Mouse (Mus musculus) neural tube, postnatal 0 days (tissue): ENCODE measurements around the gene Hscb. TPM values are rescaled to one million over a fixed set of nuclear protein-coding genes. Genes with fewer than 3 reads are reported as not detected.

ENCODE experiments used
- polyA plus RNA-seq: library from polyadenylated mRNA; unstranded; fragments of >200 nt; fragmentation: Nextera tagmentation; extraction: Ambion mirVana; gene quantifications from 2 replicates; pipeline ENCODE4 v1.2.1, GENCODE M21; 2015

Hscb gene
- 13.9 and 14.6 TPM in 2 replicates for polyA plus RNA-seq

DNA sequence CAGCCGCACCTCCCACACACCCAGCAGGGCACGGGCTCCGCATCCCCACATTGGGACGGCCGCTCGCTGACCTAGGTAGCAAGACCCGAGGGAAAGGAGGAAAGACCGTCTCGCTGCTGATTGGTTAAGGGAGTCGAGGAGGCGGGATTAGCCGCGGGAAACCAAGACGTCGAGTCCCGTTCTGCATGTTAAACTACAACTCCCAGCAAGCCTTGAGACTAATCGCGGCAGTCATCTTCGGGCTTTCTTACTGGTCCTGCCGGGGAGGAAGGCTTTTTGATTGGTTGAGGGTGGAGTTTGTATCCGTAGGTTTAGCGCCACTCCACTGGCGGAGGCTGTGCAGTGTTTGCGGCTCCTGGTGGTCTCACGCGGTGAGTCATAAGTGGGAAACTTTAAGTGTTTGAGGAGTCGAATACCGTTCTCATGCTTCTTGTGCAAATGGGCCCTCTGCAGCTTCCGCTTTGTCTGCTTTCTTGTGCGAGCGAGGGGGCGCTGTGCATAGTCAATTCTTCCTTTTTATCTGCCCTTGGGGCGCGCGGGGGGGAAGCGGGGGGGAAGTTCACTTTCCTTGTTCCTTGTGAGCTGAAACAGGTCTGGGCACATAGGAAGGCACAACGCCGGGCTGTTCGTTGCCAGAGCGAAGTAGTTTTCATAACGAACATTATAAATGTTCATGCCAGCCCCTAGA lies at the start of gene Hscb, which contains the start of gene Chek2:
Hscb (minus strand) TSS at position 100 of the 688 bp plus-strand sequence.
Chek2 (plus strand) TSS at position 302 of the 688 bp plus-strand sequence.

DNA sequence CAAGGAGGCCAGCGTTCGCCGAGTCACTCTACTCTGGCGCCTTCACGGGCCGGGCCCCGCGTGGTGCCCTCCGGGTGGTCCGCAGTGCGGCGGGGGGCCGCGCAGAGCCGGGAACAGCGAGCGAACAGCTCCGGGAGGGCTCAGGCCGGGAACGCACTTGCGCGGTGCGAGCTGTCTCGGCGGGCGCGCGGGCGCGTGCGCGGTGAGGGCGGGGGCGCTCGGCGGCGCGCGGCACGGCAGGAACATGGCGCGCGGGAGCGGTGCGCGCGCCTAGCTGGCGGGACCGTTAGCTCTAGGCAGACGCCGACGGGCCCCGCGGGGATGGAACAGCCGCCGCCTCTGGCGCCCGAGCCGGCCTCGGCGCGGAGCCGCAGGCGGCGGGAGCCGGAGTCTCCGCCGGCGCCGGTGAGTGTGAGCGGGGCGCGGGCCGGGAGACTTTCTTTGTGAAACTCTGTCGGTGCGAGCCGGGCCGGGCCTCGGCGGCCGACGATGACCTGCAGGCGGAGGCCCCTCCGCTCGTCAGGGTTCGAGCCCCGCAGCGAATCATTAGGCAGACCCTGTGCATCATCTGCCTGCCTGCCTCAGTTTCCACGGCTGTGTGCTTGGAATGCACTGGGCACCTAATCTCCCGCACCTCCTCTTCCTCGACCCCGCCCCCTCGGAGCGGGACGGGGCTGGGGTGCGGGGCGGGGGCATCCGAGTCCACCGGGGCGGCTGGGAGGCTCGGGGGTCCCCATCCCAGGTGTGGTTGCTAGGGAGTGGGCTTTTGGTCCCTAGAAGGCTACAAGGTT lies 40.2 kb upstream of the Hscb start, which contains the start of gene Ttc28:
Ttc28 (plus strand) TSS at position 220 of the 791 bp plus-strand sequence.

DNA sequence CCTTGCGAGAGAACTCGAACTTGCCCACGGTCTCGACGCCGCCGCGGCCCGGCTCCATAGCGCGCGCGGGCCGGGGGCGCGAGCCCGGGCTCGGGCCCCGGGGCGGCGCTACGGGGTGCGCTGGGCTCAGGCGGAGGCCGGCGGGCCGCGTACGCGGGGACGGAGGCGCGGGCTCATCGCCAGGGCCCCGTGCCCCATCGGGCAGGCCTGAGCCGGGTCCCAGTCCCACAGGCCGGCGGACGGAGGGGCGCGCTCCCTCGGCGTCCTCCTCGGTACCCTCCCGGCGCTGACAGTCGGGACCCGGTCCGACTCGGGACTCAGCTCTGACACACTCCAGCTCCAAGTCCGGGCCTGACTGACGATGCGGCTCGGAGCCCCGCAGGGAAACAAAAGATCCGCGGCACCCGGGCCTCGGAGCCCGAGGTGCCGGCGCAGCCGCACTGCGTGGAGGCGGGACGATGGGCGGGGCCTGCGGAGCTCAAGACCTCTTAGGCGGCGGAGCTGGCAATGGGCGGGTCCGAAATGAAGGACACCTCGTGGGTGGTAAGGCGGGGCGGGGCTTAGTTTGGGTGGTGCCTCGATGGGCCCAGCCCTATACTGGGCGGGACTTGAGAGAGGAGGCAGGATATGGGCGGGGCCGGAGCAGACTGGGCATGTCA lies 29.8 kb downstream of the Hscb start, which contains the start of gene Ulk1:
Ulk1 (minus strand) TSS at position 431 of the 659 bp plus-strand sequence.

DNA sequence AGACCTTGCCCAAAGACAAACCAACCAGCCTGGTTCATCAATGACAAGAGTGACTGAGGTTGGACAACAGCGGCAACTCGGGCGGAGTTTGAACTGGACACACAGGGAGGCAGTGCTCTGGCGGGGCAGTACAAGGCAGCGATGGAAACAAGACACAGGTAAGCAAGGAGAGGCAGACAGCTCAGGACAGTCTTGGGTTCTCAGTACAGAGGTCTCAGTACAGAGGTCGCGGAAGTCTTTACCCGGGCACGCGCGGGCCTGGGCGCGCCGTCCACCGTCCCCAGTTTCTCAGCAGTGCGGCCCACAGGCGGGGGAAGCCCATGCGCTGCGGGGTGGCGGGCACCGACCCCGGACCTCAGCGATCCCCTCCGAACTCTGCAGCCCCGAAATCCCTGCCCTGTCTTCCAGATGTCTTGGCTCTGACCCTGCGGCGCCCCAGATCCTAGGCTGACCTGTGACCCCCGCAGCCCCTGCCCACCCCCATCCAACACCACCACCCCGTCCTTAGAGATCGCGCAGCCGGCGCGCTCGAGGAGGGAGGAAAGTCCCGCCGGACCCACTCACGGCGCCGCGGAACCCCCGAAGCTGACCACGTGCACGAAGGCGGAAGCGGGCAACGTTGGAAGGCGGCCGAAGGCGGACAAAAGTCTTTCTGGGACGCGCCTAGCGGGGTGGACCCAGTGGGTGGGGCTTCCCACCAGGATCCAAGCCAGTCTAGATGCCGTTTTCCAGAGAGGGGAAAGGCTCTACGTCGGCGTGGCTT lies 59.4 kb downstream of the Hscb start, which contains the start of gene Pus1:
Pus1 (minus strand) TSS at position 662 of the 763 bp plus-strand sequence.

Other genes with a start within 250 kb of the Hscb start
- gene Noc4l, start 186.4 kb downstream of the Hscb start, polyA plus RNA-seq: 34.7 and 40.7 TPM in 2 replicates
- gene Ddx51, start 186.3 kb downstream of the Hscb start, polyA plus RNA-seq: 16.1 and 16.2 TPM in 2 replicates
- 30.3 and 31.6 TPM in 2 replicates for gene Ep400, start 69.1 kb downstream of the Hscb start, polyA plus RNA-seq
- gene Pus1, start 59.1 kb downstream of the Hscb start, polyA plus RNA-seq: 21.0 and 22.4 TPM in 2 replicates
- 15.6 and 20.5 TPM in 2 replicates for gene Ulk1, start 29.7 kb downstream of the Hscb start, polyA plus RNA-seq
- gene Chek2, start 202 bp upstream of the Hscb start, polyA plus RNA-seq: 3.7 and 5.0 TPM in 2 replicates
- 11.6 and 13.9 TPM in 2 replicates for gene Ttc28, start 40.0 kb upstream of the Hscb start, polyA plus RNA-seq